Mouse (Mus musculus) ES-Bruce4 (cell line): ENCODE measurements around the gene Rnf185. TPM values are rescaled to one million over a fixed set of nuclear protein-coding genes. Genes with fewer than 3 reads are reported as not detected.

Experiments used
- H3K27ac ChIP-seq: 2 replicates; pipeline ENCODE4 v1.5.1; 2012; ENCODE audit warnings: low read length, inconsistent platforms; ENCODE audit not compliant: insufficient read depth
- H3K27me3 ChIP-seq: 2 replicates; pipeline ENCODE4 v1.6.1; 2012; ENCODE audit warnings: mild to moderate bottlenecking, low read length, inconsistent platforms; ENCODE audit not compliant: control insufficient read depth, poor library complexity, insufficient read depth, severe bottlenecking
- H3K36me3 ChIP-seq: 2 replicates; pipeline ENCODE4 v1.6.1; 2012; ENCODE audit warnings: inconsistent platforms, mild to moderate bottlenecking, low read length, moderate library complexity; ENCODE audit not compliant: control insufficient read depth, poor library complexity, insufficient read depth, severe bottlenecking
- H3K4me1 ChIP-seq: one replicate; pipeline ENCODE4 v1.8.1; 2011; ENCODE audit warnings: low read length; ENCODE audit not compliant: control insufficient read depth, insufficient read depth
- H3K4me3 ChIP-seq: 2 replicates; pipeline ENCODE4 v1.5.1; 2011; ENCODE audit warnings: low read depth, mild to moderate bottlenecking, low read length
- H3K9ac ChIP-seq: 2 replicates; pipeline ENCODE4 v1.6.1; 2012; ENCODE audit warnings: low read depth, mild to moderate bottlenecking, inconsistent platforms; ENCODE audit not compliant: poor library complexity, severe bottlenecking
- H3K9me3 ChIP-seq: replicated peaks from 2 replicates; pipeline ENCODE4 v1.6.1; 2012; ENCODE audit warnings: mild to moderate bottlenecking, low read length, inconsistent platforms; ENCODE audit not compliant: control insufficient read depth, poor library complexity, insufficient read depth, severe bottlenecking
- CTCF ChIP-seq: IDR thresholded peaks from one replicate; pipeline ENCODE4 v1.8.1; 2011; ENCODE audit warnings: low read depth, low read length
- EP300 ChIP-seq: IDR thresholded peaks from 2 replicates; pipeline ENCODE4 v1.6.1; 2011; ENCODE audit warnings: low read depth, low read length; ENCODE audit not compliant: insufficient read depth
- POLR2A ChIP-seq: IDR thresholded peaks from one replicate; pipeline ENCODE4 v1.8.1; 2011; ENCODE audit warnings: low read length; ENCODE audit not compliant: insufficient read depth
- polyA plus RNA-seq: library from polyadenylated mRNA; stranded (reverse); fragments of >200 nt; gene quantifications from 2 replicates; pipeline ENCODE4 v1.2.4, GENCODE M21; 2011; ENCODE audit warnings: low read depth; ENCODE audit not compliant: missing spikeins, insufficient read depth, insufficient read length

Gene Rnf185
- polyA plus RNA-seq, 1 experiment: 21.4 TPM

DNA sequence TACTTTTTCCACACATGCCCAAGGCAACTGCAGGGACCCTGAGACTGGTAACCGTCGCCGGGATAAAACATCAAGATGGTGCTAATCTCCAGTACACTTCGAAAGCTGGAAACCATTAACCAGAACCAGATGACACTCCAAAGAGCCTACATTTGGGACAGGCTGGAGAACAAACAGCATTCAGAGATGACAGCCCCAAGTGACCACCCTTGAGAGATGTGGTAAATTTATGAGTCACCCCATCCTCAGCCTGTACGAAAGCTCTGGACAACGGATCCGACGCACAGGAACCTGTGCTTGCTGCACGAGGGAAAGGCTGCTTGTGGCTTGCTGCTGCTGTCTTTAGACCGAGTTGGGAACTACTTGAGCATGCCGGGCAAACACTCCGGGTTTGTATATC is 77.4 kb downstream of the Rnf185 start:
- Histone ChIP-seq H3K9ac (0 out of 2 replicates have a peak overlapping the region, but pooled peaks have one; percentile 9), H3K4me1 (peaks cover 2% of the 10 kb centered on the region), H3K27ac (peak overlapping the region; percentile 40), H3K4me3 (no peak overlapping the region), H3K9me3 (no peaks in the 10 kb centered on the region), H3K27me3 (no peaks in the 10 kb centered on the region), H3K36me3 (no peaks in the 10 kb centered on the region)
- no peak for TF ChIP-seq EP300
- no peak for TF ChIP-seq POLR2A
- TF ChIP-seq CTCF: no peak

DNA sequence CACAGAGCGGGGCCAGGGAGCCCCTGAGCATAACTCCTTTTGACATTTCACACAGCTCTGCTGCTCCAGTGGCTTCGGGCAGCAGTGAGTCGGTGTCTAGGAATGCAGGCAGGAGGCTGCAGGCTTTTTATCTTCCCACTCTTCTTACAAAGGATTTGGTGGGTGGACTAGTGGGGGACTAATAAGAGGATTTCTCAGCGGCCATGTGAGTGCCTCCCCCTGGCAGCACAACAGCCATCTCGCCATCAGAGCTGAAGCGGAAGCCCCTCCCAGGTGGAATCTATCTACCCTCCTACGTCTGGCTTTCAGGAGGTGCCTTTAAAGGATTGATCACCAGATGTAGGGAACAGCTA is 77.9 kb downstream of the Rnf185 start:
- no peaks in the 10 kb centered on the region for H3K9me3 ChIP-seq
- H3K9ac ChIP-seq: 0 out of 2 replicates have a peak overlapping the region, but pooled peaks have one; percentile 9
- TF ChIP-seq POLR2A (no peak), CTCF (no peak), EP300 (0 out of 2 replicates have a peak, but pooled peaks have one; percentile 17)
- no peak overlapping the region for H3K4me3 ChIP-seq
- peak overlapping the region; percentile 40 for H3K27ac ChIP-seq
- H3K36me3 ChIP-seq: no peaks in the 10 kb centered on the region
- H3K4me1 ChIP-seq: peaks cover 2% of the 10 kb centered on the region
- H3K27me3 ChIP-seq: no peaks in the 10 kb centered on the region

DNA sequence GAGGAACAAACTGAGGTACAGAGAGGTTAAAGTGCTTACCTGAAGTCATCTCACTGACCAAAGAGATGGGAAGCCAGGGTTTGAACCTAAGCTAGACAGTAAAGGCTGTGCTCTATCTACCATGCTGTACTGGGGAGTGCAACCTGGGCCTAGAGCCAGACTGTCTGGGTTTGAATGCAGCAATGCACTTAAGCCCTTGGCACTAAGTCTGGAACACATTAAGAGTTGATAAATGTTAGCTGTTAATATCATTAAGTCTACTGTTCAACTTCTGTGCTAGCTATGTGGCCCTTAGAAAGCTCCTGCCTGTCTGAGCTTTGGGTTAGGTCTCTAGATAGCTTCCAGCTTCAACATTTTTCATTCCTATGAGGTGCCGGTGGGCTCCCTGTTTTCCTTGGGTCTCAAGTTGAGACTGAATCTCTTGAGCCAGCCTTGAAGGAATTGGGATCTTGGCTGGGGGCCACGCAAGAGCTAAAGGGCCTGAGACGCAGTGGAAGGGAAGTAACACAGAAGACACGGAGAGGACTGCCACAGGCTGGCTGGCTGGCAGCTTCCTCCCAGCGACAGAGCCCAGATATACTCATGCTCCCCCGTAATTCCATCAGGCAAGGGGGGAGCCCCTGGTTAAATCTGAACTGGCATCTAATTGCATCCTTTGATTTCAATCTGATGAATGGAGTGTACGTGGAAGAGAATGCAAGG is 78.4 kb downstream of the Rnf185 start:
- 0 out of 2 replicates have a peak overlapping the region, but pooled peaks have one; percentile 9 for H3K9ac ChIP-seq
- H3K27ac ChIP-seq: no peak overlapping the region; the same call in 1 of the 2 replicates
- no peak for TF ChIP-seq EP300
- TF ChIP-seq POLR2A: no peak
- TF ChIP-seq CTCF: no peak
- H3K27me3 ChIP-seq: no peaks in the 10 kb centered on the region
- H3K36me3 ChIP-seq: no peaks in the 10 kb centered on the region
- no peak overlapping the region for H3K4me3 ChIP-seq
- no peaks in the 10 kb centered on the region for H3K9me3 ChIP-seq
- peaks cover 4% of the 10 kb centered on the region for H3K4me1 ChIP-seq

DNA sequence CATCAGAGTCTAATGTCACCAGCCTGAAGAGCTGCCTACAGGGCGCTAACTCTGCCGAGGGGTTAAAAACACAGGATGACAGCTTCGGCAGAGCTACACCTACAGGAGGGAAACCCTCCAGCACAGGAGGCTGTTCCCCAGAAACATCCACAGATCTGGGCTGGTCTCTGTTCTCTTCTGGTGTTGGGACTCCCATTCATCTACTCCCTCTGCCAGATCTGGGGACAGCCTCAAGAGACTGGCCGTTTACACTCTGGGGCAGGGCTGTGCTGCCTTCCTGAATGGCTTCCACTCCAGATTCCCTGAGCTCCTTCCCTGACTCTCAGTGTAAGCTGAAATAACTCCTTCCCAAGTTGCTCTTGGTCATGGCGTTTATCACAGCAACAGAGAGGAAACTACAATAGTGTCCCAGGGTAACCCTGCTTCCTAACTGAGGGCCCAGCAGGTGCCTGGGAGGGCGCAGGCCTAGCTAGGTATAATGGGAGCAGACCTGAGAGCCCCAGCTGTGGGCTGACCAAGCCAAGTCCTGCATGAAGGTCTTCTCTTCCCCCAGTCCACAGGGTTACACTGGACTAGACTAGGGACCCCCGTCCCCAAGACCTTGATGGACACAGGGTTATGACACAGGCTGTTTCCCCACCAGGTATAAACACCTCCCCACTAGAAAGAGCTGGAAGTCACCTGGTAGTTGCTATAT is 80.4 kb downstream of the Rnf185 start:
- Histone ChIP-seq H3K9ac (peak overlapping the region; percentile 4; the same call in 1 of the 2 replicates), H3K4me1 (peaks cover 4% of the 10 kb centered on the region), H3K4me3 (peak overlapping the region; percentile 52), H3K27ac (peak overlapping the region; percentile 16), H3K36me3 (no peaks in the 10 kb centered on the region), H3K27me3 (no peaks in the 10 kb centered on the region), H3K9me3 (no peaks in the 10 kb centered on the region)
- TF ChIP-seq POLR2A (no peak), EP300 (no peak), CTCF (no peak)

DNA sequence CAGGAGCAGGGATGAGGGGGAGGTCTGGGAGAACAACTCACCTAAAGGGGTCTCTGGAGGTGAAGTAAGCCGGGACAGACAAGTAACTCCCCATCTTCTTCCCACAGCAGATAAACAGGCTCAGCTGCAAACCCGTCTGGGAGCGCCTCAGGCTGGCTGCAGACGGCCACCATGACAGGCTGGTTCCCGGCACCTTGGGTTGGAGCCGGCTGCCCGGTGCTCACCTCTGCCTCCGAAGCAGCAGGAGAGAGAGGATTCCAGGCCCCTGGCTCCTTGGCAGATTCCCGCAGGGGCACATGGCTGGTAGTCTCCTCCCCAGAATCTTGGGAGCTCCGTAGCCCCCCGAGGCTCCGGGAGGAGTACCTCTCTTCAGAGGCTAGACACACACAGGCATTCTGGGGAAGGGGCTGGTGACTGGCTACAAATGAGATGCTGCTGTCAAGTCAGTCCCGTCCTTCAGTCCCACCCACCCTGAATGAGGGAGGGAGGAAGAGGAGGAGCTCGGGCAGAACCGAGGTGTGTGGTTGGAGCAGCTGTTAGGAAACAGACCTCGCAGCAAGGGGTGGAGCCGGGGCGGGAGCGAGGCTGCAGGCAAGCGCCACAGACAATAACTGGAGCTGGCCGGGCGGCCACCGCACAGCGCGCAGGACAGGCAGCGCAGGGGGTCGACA is 81.1 kb downstream of the Rnf185 start:
- Histone ChIP-seq H3K9me3 (no peaks in the 10 kb centered on the region), H3K4me1 (peaks cover 9% of the 10 kb centered on the region), H3K36me3 (no peaks in the 10 kb centered on the region), H3K4me3 (peak overlapping the region; percentile 57), H3K27ac (peak overlapping the region; percentile 84), H3K9ac (peak overlapping the region; percentile 58), H3K27me3 (no peaks in the 10 kb centered on the region)
- peak; percentile 9 for TF ChIP-seq POLR2A
- peak; percentile 27; the same call in 1 of the 2 replicates for TF ChIP-seq EP300
- TF ChIP-seq CTCF: no peak
